Mouse (Mus musculus): Measurements from ENCODE around the gene Exoc3l. TPM values are rescaled to one million over a fixed set of nuclear protein-coding genes. Genes with fewer than 3 reads are reported as not detected.

Exoc3l gene
- total RNA-seq, 1 experiment from 2014 or later: 16.0 TPM

DNA sequence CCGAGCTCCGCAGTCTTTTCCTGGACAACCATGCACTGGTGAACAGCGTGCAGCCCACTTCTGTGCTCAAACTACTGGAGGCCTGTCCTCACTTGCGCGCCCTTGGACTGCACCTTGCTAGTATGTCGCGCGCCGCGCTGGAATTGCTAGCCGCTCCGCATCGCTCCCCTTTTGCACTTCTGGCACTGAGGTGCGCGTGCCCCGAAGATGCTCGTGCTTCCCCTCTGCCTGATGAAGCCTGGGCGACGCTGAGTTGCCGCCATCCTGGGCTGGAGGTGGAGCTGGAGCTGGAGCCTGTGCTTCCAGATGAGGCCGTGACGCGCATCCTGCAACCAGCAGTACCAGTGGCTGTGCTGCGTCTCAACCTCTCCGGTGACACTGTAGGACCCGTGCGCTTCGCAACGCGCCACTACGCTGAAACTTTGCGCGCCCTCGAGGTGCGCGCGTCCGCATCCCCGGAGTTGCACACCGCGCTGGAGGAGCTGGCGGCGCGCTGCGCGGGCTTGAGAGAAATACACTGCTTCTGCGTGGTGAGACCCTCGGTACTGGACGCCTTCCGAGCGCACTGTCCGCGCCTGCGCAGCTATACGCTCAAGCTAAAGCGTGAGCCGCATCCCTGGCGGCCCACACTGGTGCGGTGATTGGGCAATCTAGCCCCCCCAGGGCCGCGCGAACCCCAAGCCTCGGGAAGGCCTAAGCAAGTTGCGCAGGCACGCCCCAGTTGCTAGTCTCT, 27.4 kb downstream of the Exoc3l start:
- DNase-seq: peak; percentile 47

DNA sequence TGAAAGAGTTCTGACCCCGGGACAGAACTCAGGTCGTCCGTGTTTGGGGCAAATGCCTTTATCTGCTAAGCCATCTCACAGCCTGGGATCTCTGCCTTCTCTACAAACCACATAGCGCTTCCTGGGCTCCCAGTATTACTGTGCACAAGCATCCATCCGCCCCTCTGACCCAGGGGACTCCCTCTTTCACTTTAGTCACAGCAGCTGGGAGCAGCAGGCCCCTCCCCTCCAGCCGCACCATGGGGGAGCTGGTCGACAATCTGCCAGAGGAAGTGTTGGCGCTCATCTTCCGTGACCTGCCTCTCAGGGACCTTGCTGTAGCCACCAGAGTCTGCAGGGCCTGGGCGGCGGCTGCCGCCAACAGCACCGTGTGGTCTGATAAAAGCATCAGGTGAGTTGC, 29.1 kb downstream of the Exoc3l start:
- no peak for DNase-seq

DNA sequence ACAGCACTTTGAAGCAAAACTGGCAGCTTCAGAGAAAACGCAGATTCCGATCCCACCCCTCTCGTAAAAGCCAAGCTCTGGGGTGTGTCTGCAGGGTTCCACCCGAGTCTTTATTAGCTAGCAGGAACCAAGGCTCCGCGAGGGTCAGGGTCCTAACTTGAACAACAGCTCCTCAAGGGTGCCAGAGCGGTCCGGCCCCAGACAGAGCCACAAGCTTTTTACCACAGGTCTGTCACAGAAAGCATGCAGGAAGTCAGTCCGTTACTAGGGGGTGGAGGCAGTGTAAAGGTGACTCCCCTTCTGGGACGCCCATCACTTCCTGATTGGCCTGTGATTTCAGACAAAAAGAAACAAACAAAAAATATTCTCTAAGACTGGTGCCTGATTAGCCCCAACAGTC, 30.8 kb downstream of the Exoc3l start:
- no peak for DNase-seq

DNA sequence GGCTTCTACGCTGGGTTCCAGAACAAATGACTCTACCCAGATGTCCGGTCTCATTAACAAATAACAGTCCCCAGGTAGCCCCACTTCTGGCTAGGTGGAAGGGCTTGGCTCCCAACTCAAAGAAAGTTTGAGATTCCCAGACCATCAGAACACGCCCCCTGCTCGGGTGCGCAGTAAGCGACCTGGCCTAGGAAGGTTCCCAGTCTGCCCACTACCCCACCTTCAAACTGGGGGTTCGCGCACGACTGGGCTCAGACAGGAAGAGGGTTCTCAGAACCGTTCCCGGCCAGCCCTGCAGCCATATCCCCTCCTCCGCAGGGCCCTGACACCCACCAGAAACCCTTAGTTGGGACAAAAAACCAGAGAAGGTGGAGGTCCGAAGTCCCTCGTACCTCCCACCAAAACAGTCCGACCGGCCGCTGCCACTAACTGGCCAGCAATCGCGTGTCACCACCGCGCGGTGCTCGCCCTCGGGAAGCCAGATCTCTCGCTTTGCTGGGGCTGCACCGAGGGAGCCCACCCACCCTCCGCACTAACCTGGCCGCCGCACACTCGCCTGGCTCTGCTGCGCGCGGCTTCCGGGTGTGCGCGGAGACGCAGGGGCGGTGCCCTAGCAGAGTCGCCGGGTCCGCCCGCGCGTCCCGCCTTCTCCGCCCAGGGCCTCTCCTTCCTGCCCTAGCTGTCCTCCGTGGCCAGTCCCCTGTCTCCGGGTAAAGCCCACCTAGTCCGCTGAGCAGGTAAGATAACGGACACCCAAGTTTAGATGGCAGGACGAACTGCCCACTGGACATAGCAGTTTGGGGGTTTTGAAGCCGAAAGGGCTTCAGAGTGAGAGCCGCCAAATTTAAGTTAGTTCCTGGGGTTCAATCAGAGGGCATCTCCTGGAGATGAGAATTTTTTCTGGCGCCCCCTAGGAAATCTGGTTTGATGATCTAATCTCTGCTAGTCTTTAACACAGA, 31.6 kb downstream of the Exoc3l start, which contains the start of the genes Tradd and Fbxl8:
TSS of gene Tradd (minus strand) at position 586 of the 959 bp plus-strand sequence.
TSS of gene Fbxl8 (plus strand) at position 625 of the 959 bp plus-strand sequence.
- DNase-seq: peak; percentile 88

DNA sequence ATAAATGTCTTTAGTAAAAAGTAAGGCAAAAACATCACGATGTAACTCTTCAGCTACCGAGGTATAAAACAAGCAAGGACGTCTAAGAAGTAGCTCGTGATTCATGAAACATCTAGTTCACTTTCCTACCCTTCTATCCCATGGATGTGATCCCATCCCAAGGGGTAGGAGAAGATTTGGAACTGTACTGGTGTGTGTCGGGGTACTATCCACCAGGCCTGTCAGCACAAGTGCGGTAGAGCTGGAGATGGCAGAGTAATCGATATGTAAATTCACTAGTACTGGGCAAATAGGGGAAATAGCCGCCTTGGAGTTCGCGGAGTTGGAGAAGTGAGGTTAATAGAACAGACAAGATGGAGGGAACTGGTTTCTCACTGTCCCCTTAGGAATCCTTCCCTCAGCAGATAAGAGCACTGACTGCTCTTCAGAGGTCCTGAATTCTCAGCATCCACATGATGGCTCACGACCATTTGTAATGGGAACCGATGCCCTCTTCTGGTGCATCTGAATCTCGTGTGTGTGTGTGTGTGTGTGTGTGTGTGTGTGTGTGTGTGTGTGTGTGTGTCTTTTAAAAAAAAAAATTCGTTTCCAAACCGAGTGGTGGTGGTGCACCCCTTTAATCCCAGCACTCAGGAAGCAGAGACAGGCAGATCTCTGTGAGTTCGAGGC, 32.5 kb downstream of the Exoc3l start:
- DNase-seq: no peak

DNA sequence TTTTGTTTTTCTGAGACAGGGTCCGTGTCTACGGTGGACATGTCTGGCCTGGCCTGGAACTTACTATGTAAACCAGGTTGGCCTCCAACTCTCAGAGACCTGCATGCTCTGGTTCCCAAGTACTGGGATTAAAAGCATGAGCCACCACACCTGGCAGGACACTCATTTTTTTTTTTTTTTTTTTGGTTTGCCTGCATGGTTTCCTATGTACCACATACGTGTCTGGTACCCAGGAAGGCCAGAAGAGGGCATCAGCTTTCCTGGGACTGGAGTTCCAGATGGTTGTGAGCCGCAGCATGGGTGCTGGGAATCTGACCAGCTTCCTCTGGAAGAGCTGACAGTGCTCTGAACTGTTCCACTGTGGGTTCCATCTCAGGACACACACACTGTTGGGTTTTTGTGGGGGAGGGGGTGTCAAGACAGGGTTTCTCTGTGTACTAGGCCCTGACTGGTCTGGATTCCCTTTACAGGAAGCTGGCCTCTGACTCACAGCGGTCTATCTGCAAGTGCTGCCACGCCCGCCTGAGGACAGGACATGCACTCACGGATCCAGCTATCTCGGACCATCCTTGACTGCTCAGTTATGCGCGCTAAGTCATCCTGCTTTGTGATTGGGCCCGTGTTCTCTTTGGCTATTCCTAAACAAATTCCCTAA, 34.4 kb downstream of the Exoc3l start:
- DNase-seq: no peak

DNA sequence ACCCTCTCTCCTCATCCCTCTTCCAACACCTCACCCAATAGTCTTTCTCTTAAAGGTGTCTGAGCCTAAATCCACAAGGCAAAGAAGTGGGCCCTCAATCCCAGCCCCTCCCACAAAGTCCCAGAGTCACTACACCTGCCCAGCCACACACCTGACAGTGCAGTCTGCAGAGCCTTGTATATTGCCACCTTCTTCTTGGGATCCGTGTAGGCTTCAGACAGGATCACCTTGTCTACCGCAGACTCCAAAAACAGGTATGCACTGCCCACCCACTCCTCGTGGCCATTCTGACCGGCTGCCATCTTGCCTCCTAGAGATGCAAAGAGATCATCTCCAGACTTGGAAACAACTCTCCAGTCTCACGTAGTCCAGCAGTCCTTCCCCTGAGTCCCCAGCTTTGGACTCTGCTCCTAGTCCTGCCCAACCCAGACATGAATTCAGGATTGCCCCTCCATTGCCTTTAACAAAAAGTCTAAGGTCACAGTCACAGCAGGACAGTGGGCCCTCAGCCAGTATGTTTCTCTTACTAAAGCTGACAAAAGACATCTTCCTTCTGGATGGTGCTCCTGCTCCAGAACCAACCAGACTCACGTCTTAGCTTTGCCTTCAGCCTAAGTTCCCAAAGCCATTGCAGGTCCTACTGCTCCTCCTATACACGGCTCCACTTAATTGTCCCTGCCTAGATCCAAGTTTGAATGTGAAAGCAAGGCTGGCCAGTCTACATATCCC, 35.4 kb downstream of the Exoc3l start:
- no peak for DNase-seq

DNA sequence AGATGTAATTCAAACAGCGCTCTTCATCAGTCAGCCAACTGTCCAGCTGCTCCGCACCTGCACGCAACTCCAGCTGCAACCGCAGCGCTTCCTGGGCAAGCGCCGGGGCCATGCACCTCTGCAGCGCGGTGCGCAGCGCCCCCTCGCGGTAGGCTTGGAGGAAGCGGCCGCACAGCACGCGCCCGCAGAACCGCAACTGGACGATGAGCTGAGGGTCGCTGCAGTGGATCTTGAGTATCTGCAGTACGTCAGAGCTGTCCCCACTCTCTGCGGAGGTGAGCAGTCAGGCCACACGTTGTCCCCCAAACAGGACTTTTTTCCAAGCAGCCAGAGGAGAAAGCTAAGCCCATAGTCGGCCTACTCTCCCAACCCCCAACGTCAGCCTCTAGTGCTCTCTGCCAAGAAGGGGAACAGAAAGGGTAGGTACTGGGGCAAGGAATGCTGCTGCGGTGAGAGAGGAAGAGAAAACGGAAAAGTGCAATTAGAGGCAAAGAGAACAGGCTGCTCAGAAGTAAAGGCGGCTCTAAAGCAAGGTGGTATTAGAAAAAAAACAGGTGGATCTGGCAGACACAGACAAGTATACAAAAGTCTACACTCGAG, 36.1 kb downstream of the Exoc3l start:
- peak; percentile 90 for DNase-seq

DNA sequence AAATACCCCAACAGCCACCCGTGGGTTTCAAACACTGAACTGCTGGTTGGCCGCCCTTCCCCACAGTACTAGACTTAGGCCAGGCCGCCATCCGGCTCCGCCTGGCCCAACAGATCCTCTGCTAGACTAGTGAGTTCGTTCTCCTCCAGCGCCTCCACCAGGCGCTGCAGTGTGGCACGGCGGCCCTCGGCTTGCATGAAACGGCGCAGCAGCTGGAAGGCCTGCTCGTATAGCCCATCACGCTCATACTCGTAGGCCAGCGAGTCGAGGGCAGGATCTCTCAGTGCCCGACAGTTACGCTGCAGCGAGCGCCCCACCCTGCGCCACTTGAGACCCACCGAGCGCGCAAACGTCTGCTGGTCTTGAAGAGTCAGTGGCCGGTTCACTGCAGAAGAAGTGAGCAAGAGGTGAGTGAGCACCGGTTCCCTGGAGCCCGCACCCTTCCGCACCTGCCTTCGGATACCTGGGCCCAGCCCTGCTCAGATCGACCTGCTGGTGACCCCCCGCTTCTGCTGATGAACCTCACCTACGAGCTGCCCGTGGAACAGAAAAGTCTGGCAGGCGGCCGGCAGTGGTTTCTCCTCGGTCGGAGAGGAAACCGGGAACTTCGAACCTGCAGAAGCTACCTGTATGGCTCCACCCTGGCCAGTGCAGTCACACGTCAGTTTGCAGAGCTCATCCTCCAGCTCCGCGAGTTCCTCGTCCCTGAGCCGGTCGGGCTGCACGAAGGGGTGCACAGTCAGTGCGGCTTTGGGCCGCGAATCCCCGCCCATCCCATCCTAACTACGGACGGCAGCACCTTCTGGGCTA, 36.8 kb downstream of the Exoc3l start:
- DNase-seq: peak; percentile 21

DNA sequence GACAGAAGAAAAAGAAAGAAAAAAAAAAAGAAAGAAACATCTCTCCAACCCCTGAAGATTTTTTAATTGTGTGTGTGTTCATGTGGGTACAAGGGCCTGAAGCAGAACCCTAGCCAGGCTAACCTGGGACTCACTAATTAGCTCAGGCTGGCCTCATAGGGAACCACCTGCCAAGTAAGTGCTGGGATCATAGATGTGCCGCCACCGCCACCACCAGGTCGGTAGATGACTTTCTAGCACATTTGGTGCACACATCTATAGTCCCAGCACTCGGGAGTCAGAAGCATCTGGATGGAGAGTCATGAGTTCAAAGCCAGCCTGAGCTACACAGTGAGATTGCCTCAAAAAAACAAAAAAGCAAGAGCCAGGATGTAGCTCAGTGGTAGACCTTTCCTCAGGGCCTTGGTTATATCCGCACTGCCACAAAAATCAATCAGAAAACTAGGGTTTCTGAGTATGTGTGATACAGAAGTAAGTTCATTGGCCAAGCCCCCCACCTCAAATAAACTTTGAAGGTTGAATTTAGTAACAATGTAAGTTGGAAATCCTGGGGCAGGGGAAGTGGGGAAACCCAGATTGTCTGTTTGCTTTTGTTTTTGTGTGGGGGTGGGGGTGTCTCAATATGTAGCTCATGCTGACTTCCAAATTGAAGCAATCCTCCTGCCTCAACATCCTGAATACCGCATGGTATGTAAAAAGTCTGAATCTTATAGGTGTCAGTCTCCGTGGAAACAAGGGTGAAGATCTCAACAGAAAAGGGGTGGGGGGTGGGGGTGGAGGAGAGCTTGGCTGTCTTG, 38.4 kb downstream of the Exoc3l start:
- no peak for DNase-seq

DNA sequence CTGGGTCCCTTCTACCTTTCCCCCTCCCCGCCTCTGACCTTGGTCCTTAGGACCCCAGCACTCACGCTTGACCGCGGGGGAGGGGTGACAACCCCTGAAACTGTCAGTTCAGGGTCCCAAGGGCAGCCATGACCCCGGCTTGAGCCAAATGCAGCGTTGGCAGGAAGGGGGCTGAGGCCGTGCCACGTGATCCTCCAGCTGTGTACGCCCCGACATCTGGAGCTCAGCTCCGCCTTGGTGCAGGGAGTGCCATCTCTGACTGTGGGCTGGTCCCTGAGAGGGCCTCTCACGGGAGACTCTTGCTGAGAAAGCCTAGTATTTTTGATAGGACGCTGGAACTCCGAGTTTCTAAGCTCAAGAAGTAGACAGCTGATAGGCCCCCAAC, 40.9 kb downstream of the Exoc3l start, which contains the start of gene B3gnt9:
TSS of gene B3gnt9 (minus strand) at position 188 of the 385 bp plus-strand sequence.
- peak; percentile 75 for DNase-seq

DNA sequence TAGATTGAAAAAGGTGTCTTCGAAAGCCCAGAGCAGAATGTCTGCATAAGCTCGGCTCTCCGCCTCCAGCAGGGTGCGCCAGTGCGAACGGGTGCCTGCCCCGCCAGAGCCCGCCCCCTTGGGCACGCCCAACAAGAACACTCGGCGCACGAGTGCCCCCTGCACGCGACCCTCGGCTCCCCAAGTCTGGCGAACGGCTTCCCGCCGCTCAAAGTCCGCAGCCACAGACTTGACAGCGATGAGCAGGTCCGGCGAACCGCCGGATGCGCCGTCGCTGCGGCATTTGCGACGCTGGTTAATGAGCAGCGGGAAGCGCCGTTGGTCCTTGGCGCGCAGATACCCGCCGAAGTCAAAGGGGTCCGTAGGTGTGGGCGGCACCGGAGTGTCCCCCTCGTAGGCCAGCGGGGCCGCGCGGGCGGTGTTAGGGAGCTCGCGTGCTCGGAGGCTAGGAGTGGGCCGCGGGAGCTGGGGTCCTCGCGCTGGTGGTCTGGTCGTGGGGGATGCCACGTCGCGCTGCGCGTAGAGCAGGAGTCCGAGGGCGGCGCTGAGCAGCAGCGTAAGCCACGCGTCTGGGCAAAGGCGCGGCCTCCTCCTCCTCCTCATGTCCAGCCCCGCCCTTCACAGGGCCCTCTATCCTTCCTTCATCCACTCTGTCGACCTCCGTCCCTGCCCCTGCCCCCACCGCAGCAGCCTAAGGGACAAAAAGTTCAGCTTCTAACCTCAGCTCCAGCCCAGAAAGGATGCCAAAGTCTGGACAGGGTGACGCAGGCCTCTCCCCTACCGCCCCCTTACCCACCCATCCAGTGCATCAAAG, 41.5 kb downstream of the Exoc3l start:
- peak; percentile 94 for DNase-seq

DNA sequence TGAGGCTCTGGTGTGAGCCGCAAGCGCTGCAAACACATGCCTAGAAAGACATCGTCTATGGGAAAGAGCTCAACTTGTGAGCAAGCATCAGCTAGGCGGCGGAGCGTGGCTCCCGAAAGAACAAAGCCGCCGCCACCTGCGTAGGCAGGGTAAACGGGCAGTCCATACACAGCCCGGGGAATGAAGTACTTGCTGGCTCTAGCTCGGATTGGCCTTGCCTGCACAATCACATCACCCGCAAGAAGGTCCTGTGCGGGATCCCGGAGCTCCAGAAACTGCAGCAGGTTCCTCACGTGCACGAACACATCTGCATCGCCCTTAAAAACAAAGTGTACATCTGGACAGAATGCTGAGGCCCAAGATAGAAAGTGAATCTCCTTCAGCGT, 42.1 kb downstream of the Exoc3l start:
- no peak for DNase-seq

DNA sequence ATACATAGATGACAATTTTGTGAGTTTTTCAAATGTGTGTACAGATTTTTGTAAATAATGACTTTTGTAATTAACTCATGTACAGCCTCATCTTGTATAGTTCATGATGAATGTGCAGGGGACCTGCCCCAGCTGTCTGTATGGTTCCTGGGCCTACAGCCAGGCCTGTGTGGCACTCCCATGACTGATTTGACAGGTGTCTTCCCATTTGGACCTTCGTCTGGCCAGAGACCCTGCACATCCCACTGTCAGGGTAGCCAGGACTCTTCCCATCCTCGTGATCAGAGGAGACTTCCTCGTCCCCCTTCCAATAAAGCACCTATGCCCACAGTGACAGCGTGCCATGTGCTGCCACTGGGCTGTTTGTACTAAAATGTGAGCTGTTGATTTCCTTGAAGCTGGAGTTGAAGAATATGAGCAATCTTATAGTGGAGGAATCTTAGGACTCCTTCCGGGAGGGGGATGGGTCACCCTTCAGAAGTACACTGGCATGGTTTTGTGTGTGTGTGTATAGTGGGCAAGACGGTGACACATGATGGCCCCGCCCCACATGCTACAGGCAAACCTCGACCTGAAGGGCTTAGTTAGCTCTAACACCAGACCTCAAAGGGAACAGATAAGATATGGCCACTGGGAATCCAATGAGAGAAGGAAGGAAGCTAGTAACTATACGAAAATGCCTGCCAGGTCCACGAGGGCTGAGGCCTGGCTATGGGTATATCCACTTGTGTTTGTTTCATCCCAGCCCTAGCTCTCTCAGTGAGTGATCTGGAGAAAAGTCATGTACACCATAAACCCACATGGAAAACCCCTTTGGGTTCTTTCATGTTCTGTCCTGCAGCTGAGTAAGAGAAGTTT, 43.0 kb downstream of the Exoc3l start:
- no peak for DNase-seq

DNA sequence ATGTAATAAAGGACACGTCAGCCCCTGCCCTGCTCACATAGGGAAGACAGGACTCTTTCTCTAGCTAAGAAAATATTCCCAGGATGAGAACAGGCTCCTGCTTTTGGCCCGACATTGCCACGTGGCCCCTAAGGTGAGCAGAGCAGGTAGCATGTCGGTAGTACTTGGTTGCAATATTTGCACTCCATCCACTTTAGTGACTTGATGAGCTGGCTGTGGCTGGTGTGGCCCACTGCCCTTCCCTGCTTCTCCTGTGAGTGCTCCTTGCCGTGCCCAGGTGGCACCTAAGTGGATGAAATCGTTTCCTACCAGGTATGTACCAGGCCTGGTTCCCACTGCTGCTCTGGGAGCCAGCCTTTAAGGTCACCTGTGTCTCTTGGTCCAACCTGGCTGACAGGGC, 43.9 kb downstream of the Exoc3l start:
- DNase-seq: no peak

DNA sequence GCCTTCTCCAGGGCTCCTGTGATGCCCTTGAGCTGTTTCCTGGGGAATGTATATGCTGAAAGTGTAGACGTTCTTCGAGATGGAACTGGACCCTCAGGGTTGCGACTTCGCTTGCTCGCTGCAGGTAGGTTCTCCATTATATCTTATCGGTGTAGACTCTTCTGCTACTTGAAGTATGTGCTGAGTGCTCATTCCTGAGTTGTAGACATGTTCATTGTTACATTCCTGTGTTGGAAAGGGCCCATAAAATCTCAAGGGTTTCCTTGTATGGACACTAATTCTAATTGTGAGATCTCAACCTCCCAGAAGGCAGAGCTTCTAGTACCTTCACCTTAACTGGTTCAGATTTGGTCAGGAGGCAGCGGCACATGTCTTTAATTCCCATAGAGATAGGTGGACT, 54.9 kb downstream of the Exoc3l start:
- DNase-seq: no peak

Data from adrenal gland, postnatal 14 days (tissue).